Mouse (Mus musculus) gastrocnemius, postnatal 36 days (tissue): ENCODE measurements at regions not wholly inside any gene's neighbourhood (a gene's known extent, or its start where the extent isn't known, plus 50 kb on each side); places are given as distances from the start of the nearest gene placed in this dataset.
A peak's percentile ranks its signal among the peaks of the same experiment; 100 is the strongest.
"Not testable (repeated sequence)": the region's sequence is repeated elsewhere in the genome, so short reads cannot be mapped to it uniquely, and the experiment has no call there.

Experiments
- DNase-seq, 2 experiments: peaks; one replicate each; pipeline ENCODE4 v3.0.0; 2022
- intact Hi-C: fragments of 180-260 bp; cut with DNase I; formaldehyde crosslinking; loops from one replicate; pipeline ENCODE4 v1.15.1; 2025

- intact Hi-C loops, result not testable (repeated sequence)
These were observed 373.2 kb upstream of the Gm21477 start for GRCm38 (mm10) chrY:86743391-86743790.

More at GRCm38 (mm10) chrY:86743391-86743790, 373.2 kb upstream of the Gm21477 start:
- peak; percentile 3 to 6 for DNase-seq
